Mouse (Mus musculus) megakaryocyte, embryonic 14.5 days (primary cell): ENCODE measurements around the gene Usp12.

Source experiments
- FLI1 ChIP-seq: IDR thresholded peaks from 2 replicates; pipeline ENCODE4 v1.6.1; 2012; ENCODE audit warnings: low read length, inconsistent platforms, mixed read lengths
- GATA1 ChIP-seq: IDR thresholded peaks from 3 replicates; pipeline ENCODE4 v1.6.1; 2012; ENCODE audit warnings: mixed read lengths, low read length, inconsistent platforms, borderline replicate concordance

- TF ChIP-seq GATA1 = no peak
- no peak for TF ChIP-seq FLI1
Observed at GRCm38 (mm10) chr5:146823005-146823404, 28.2 kb upstream of the Usp12 start.
